Mouse (Mus musculus): ENCODE results near the gene Grin2a. TPM values are rescaled to one million over a fixed set of nuclear protein-coding genes. Genes with fewer than 3 reads are reported as not detected.

Grin2a gene
- total and polyA plus RNA-seq, 2 experiments from 2014 or later, result 6.1 to 10.5 TPM

- H3K4me2 ChIP-seq (ENCODE audit: low read depth, low read length, poor library complexity, severe bottlenecking), result no peak overlapping the region
- ATAC-seq (ENCODE audit: low FRiP score), result no peak
- 91% methylated on average over 2 of the region's 2 CpGs for WGBS
Observed at GRCm38 (mm10) chr16:9884141-9884540, 111.2 kb downstream of the Grin2a start.

GRCm38 (mm10) chr16:9882420-9882819 is 112.9 kb downstream of the Grin2a start:
- no peak overlapping the region for H3K4me3 ChIP-seq (ENCODE audit: low read depth, low read length)
- H3K27ac ChIP-seq (ENCODE audit: low read depth, low read length), result no peak overlapping the region
- no peaks in the 10 kb centered on the region for H3K4me1 ChIP-seq (ENCODE audit: insufficient read depth, low read length)
- H3K27me3 ChIP-seq (ENCODE audit: insufficient read depth, low read length), result no peaks in the 10 kb centered on the region
- 84% methylated on average over 4 of the region's 4 CpGs for WGBS
- H3K9ac ChIP-seq (replicated peaks; ENCODE audit: low read length, poor library complexity, severe bottlenecking), result no peak overlapping the region
- H3K4me2 ChIP-seq (ENCODE audit: low read depth, low read length, poor library complexity, severe bottlenecking), result no peak overlapping the region
- ATAC-seq (ENCODE audit: low FRiP score) (no peak), DNase-seq (ENCODE audit: low spot score) (no peak)
- no peaks in the 10 kb centered on the region for H3K36me3 ChIP-seq (ENCODE audit: insufficient read depth, low read length)
- no peaks in the 10 kb centered on the region for H3K9me3 ChIP-seq (ENCODE audit: low read length)
- TF ChIP-seq CTCF (IDR thresholded peaks at IDR 0.05), result no peak

More at GRCm38 (mm10) chr16:9884141-9884540, 111.2 kb downstream of the Grin2a start:
- H3K9me3 ChIP-seq (ENCODE audit: low read length), result no peaks in the 10 kb centered on the region
- no peak for DNase-seq (ENCODE audit: low spot score)
- no peak for TF ChIP-seq CTCF (IDR thresholded peaks at IDR 0.05)
- H3K36me3 ChIP-seq (ENCODE audit: insufficient read depth, low read length), result no peaks in the 10 kb centered on the region
- H3K9ac ChIP-seq (replicated peaks; ENCODE audit: low read length, poor library complexity, severe bottlenecking), result no peak overlapping the region
- no peak overlapping the region for H3K4me3 ChIP-seq (ENCODE audit: low read depth, low read length)
- no peak overlapping the region for H3K27ac ChIP-seq (ENCODE audit: low read depth, low read length)
- H3K27me3 ChIP-seq (ENCODE audit: insufficient read depth, low read length), result no peaks in the 10 kb centered on the region
- H3K4me1 ChIP-seq (ENCODE audit: insufficient read depth, low read length), result no peaks in the 10 kb centered on the region

- ATAC-seq (ENCODE audit: low FRiP score), result no peak
- WGBS, result 73% methylated on average over 4 of the region's 4 CpGs
Observed at GRCm38 (mm10) chr16:9873001-9873400, 122.4 kb downstream of the Grin2a start.

GRCm38 (mm10) chr16:9865710-9866109 is 129.7 kb downstream of the Grin2a start:
- 78% methylated on average over 3 of the region's 3 CpGs for WGBS
- H3K36me3 ChIP-seq (ENCODE audit: insufficient read depth, low read length), result no peaks in the 10 kb centered on the region
- TF ChIP-seq CTCF (IDR thresholded peaks at IDR 0.05), result peak; percentile 42

More at GRCm38 (mm10) chr16:9873001-9873400, 122.4 kb downstream of the Grin2a start:
- Histone ChIP-seq H3K27ac (ENCODE audit: low read depth, low read length) (no peak overlapping the region), H3K9me3 (ENCODE audit: low read length) (no peaks in the 10 kb centered on the region), H3K4me3 (ENCODE audit: low read depth, low read length) (no peak overlapping the region), H3K27me3 (ENCODE audit: insufficient read depth, low read length) (no peaks in the 10 kb centered on the region), H3K4me2 (ENCODE audit: low read depth, low read length, poor library complexity, severe bottlenecking) (no peak overlapping the region), H3K4me1 (ENCODE audit: insufficient read depth, low read length) (no peaks in the 10 kb centered on the region), H3K9ac (replicated peaks; ENCODE audit: low read length, poor library complexity, severe bottlenecking) (no peak overlapping the region), H3K36me3 (ENCODE audit: insufficient read depth, low read length) (no peaks in the 10 kb centered on the region)
- no peak for DNase-seq (ENCODE audit: low spot score)
- no peak for TF ChIP-seq CTCF (IDR thresholded peaks at IDR 0.05)

GRCm38 (mm10) chr16:9865039-9865438 is 130.3 kb downstream of the Grin2a start:
- no peaks in the 10 kb centered on the region for H3K27me3 ChIP-seq (ENCODE audit: insufficient read depth, low read length)
- WGBS, result 81% methylated on average over 4 of the region's 4 CpGs
- no peak overlapping the region for H3K4me2 ChIP-seq (ENCODE audit: low read depth, low read length, poor library complexity, severe bottlenecking)
- H3K9ac ChIP-seq (replicated peaks; ENCODE audit: low read length, poor library complexity, severe bottlenecking), result no peak overlapping the region
- no peaks in the 10 kb centered on the region for H3K36me3 ChIP-seq (ENCODE audit: insufficient read depth, low read length)
- no peak overlapping the region for H3K27ac ChIP-seq (ENCODE audit: low read depth, low read length)
- H3K9me3 ChIP-seq (ENCODE audit: low read length), result no peaks in the 10 kb centered on the region
- ATAC-seq (ENCODE audit: low FRiP score) (no peak), DNase-seq (ENCODE audit: low spot score) (no peak)
- no peak overlapping the region for H3K4me3 ChIP-seq (ENCODE audit: low read depth, low read length)
- H3K4me1 ChIP-seq (ENCODE audit: insufficient read depth, low read length), result no peaks in the 10 kb centered on the region
- no peak for TF ChIP-seq CTCF (IDR thresholded peaks at IDR 0.05)

More at GRCm38 (mm10) chr16:9865710-9866109, 129.7 kb downstream of the Grin2a start:
- H3K4me2 ChIP-seq (ENCODE audit: low read depth, low read length, poor library complexity, severe bottlenecking), result no peak overlapping the region
- H3K27me3 ChIP-seq (ENCODE audit: insufficient read depth, low read length), result no peaks in the 10 kb centered on the region
- DNase-seq (ENCODE audit: low spot score) (no peak), ATAC-seq (ENCODE audit: low FRiP score) (no peak)
- no peak overlapping the region for H3K4me3 ChIP-seq (ENCODE audit: low read depth, low read length)
- H3K27ac ChIP-seq (ENCODE audit: low read depth, low read length), result no peak overlapping the region
- H3K9ac ChIP-seq (replicated peaks; ENCODE audit: low read length, poor library complexity, severe bottlenecking), result no peak overlapping the region
- no peaks in the 10 kb centered on the region for H3K4me1 ChIP-seq (ENCODE audit: insufficient read depth, low read length)
- H3K9me3 ChIP-seq (ENCODE audit: low read length), result no peaks in the 10 kb centered on the region

GRCm38 (mm10) chr16:9857758-9858157 is 137.6 kb downstream of the Grin2a start:
- TF ChIP-seq CTCF (IDR thresholded peaks at IDR 0.05), result no peak
- H3K4me2 ChIP-seq (ENCODE audit: low read depth, low read length, poor library complexity, severe bottlenecking), result no peak overlapping the region
- ATAC-seq (ENCODE audit: low FRiP score) (no peak), DNase-seq (ENCODE audit: low spot score) (no peak)
- H3K4me3 ChIP-seq (ENCODE audit: low read depth, low read length), result no peak overlapping the region
- H3K27ac ChIP-seq (ENCODE audit: low read depth, low read length), result no peak overlapping the region
- H3K9me3 ChIP-seq (ENCODE audit: low read length), result no peaks in the 10 kb centered on the region
- no peaks in the 10 kb centered on the region for H3K27me3 ChIP-seq (ENCODE audit: insufficient read depth, low read length)
- 87% methylated on average over 2 of the region's 2 CpGs for WGBS
- H3K9ac ChIP-seq (replicated peaks; ENCODE audit: low read length, poor library complexity, severe bottlenecking), result no peak overlapping the region
- H3K4me1 ChIP-seq (ENCODE audit: insufficient read depth, low read length), result no peaks in the 10 kb centered on the region
- no peaks in the 10 kb centered on the region for H3K36me3 ChIP-seq (ENCODE audit: insufficient read depth, low read length)

Measured in midbrain, postnatal 0 days (tissue).